Mouse (Mus musculus) kidney, postnatal 36 days (tissue): ENCODE measurements around the gene Prok2.

Experiments
- DNase-seq, 2 experiments: peaks; one replicate each; pipeline ENCODE4 v3.0.0; 2021 to 2022; ENCODE audit warnings: mixed read lengths in 2 of 2

Prok2 gene

DNA sequence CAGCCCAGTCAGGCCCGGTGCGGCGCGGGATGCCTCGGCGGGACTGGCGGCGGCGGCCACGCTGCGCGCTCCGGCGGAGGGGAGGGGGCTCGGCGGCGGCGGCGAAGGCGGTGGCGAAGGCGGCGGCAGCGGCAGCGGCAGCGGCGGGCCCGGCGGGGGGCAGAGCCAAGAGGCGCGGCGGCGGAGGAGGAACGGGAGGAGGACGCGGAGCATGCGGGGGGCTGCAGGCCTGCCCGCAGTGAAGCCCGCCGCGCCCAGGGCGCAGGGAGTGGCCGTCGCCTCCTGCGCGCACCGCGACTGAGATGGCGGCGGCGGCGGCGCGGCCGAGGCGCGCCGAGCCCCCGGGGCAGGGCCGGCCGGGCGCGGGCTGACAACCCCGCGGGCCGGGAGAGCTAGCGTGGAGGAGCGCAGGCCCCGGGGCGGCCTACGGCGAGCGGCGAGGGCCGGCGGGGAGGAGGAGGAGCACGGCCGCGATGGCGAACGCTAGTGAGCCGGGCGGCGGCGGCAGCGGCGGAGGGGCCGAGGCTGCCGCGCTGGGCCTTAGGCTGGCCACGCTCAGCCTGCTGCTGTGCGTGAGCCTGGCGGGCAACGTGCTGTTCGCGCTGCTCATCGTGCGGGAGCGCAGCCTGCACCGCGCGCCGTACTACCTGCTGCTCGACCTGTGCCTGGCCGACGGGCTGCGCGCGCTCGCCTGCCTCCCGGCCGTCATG lies 33.8 kb downstream of the Prok2 start, which contains the start of gene Gpr27:
Gpr27 (plus strand) TSS at position 474 of the 710 bp plus-strand sequence.
- peak in 1 of 2 experiments; percentile 12 for DNase-seq

DNA sequence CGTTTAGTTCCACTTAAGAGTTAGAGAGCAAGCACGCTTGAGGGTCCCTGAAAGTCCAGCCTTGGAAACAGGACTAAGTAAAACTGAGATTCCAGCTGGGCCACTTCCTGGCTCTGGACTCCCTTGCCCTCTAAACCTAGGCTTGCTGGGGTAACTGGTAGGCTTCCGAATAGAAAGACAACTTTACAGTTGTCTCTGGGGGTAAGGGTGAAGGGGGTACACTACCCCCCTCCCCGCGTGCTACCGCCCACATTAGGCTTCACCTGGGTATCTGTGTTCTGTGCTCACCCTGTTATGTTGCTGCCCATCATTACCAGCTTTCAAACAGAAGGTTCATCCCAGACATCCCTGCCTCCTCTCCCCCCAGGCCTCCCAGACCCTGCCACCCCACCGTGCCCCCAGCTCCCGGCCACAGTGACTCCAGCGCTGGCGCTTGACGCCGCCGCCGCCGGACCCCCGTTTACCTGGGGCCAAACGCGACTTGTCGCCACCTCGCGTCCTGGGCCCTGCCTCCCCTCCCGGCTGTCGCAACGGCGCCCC lies 34.5 kb downstream of the Prok2 start:
- DNase-seq = no peak

DNA sequence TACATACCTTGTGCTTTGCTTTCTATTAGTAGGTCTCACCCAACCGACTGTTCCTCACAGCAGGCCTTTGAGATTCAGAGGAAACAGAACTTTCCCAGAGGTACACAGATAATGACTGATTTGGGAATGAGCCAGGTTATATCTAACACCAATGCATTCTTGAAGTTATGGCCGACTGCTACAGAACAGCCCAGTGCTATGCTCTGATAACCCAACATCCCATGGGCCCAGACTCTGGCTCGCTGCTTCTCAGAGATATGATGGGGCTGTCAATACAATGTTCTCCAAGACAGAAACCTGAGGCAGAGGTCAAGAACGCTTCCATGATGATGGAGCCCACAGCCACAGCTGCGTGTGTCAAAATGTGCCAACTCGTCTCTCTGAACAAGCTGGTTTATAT lies 37.7 kb downstream of the Prok2 start:
- DNase-seq = no peak

GRCm38 (mm10) chr6:99684899-99685298 lies 41.3 kb downstream of the Prok2 start:
- no peak for DNase-seq

DNA sequence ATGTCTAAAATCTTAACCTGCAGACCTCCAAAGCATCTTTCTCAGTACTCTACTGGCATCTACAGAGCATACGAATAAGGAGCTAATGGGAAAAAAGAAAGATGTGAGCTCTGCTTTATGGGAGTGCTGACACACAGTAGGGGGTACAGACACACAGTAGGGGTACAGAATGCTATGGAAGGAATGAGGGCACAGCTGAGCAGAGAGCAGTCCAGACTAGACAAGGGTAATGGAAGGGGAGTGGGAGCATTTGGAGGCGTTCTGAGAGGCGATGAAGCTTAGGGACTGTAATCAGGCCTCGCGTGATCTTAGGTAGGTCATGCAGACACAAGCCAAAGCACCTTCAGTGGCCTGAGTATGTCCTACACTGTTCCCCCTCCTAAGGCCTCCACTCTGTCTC lies 42.2 kb downstream of the Prok2 start:
- DNase-seq = no peak

GRCm38 (mm10) chr6:99678108-99678507 lies 48.1 kb downstream of the Prok2 start:
- DNase-seq = no peak

- no peak for DNase-seq
Measured at GRCm38 (mm10) chr6:99677325-99677724, 48.9 kb downstream of the Prok2 start.

DNA sequence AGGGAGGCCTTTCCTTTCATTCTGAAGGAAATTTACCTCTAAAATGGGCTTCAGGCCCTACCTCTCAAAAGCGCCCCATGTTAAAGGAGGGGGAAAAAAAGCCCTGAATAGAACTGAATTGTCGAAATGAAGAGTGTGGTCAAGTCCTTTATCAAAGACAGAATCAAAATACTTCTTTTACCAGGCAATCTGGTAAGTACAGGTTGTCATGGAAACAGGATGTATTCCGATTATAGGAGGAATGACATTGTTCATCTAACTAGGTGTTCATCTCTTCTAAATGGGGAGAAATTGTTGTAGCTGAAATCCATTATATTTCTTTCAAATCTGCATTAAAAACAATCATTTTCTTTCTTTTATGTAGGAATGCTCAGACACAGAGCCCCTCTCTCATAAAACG lies 51.7 kb downstream of the Prok2 start:
- no peak for DNase-seq

- DNase-seq = peak in 1 of 2 experiments; percentile 23
Measured at GRCm38 (mm10) chr6:99671768-99672167, 54.4 kb downstream of the Prok2 start.

DNA sequence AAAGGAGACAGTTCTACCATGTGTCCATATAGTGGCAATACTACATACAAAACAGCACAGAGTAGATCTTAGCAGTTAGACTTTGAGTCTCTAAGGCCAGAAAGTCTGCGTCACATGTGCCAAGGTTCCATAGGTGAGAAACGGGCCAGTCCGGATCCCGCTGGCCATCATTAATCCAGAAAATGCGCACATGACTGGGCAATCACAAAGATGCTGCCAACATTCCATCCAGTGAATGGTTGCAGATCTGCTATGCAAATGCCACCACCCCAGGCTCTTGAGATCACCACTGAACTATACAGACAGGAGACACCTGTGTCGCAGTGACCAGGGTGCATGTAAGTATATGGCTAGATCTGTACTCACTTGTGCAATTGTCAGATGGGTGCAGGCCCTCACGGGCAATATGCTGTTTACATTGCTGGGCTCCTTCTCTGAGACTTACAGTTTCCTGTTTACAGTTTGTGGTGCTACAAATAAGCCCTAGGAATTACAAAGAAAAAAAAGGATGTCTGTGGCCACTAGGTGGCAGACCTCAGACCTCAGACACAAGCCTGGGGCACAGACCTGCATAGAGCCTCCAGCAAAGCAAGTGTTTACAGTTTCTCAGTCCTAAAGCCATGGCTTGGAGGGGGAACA lies 55.6 kb downstream of the Prok2 start:
- peak; percentile 60 to 79 for DNase-seq

DNA sequence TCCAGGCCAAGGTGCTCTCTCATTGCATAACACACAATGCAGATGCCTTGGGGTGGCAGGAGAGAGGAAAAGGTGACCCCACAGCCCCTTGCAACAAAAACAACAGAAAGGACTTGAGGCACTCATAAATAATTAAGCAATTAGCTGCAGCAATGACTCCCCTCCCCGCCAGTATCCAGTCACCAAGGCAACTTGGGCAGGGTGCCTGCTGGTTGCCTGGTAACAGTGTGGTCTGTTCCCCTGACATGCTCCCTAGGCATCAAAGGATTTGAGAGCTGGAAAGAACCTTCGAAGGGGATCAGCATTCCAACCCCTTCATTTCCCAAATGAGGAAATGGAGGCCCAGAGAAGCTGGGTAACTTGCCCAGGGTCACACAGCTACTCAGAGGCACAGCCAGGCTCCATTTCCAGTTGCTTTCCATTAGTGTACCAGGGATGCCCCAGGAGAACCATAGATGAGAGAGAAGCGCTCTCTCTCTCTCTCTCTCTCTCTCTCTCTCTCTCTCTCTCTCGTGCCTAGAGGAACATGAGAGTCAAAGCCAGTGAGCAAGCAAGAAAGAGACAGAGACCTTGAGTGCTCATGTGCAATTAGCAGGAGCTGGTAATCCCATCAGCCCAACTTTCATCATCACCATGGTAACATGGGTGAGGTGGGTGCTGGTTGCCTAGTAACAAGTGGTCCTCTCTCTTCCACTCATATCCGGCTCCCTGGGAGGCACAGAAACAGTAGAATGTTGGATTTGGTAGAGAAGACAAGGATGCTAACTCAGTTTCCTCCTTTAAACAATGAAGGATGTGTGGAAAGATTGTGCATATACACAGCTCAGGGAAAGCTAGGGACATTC lies 56.5 kb downstream of the Prok2 start:
- DNase-seq = peak; percentile 59 to 61

DNA sequence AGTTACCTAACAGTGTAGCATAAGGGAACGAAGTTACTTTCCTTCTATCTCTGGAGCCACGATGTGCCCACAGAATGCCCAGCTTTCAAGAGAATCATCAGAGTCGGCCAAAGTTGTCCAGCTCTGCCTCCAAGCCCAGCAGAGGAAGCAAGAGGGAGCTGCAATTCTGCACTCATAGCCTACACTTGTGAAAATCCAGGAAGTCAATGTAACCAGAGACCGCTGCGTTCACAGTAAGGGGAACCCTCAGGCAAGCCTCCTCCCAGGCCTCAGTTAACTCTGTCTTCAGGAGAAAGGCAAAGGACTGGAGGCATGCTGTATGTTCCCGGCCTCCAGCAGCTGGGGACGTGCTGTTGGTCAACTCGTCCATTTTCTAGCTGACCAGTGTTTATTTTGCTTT lies 58.9 kb downstream of the Prok2 start:
- no peak for DNase-seq

GRCm38 (mm10) chr6:99666318-99667171 lies 59.6 kb downstream of the Prok2 start, which contains the start of the genes Eif4e3 and Gm20696:
Eif4e3 (minus strand) TSS chr6:99666771.
Gm20696 (minus strand) TSS chr6:99666797.
- DNase-seq = peak; percentile 65 to 76

- peak; percentile 19 to 32 for DNase-seq
Measured at GRCm38 (mm10) chr6:99665457-99666317, 60.5 kb downstream of the Prok2 start.

- DNase-seq = no peak
Measured at GRCm38 (mm10) chr6:99663232-99663631, 63.0 kb downstream of the Prok2 start.
